Mouse (Mus musculus) frontal cortex, postnatal 14 days (tissue): ENCODE measurements around the gene Ice1.

Experiments used
- DNase-seq, 2 experiments: peaks; one replicate each; pipeline ENCODE4 v3.0.0; 2022; ENCODE audit warnings: low spot score in 2 of 2

Gene Ice1

DNA sequence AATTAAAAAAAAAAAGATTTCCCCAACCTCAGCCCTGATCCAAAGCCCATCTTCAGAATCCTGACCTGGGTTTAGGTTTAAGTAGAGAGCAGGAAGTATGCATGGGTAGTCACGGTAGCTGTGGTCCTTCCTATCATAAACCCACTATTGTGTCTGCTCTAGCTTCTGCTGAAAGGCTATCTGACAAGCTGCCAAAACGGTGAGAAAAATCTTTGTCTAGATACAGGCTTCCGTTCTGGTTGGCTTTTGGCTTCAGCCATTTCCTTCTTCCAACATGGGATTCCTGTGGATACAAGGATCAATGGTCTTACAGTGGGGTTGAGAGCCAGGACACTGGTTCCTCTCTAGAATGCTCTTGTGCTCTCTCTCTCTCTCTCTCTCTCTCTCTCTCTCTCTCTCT is 2.2 kb upstream of the Ice1 start:
- no peak for DNase-seq

DNA sequence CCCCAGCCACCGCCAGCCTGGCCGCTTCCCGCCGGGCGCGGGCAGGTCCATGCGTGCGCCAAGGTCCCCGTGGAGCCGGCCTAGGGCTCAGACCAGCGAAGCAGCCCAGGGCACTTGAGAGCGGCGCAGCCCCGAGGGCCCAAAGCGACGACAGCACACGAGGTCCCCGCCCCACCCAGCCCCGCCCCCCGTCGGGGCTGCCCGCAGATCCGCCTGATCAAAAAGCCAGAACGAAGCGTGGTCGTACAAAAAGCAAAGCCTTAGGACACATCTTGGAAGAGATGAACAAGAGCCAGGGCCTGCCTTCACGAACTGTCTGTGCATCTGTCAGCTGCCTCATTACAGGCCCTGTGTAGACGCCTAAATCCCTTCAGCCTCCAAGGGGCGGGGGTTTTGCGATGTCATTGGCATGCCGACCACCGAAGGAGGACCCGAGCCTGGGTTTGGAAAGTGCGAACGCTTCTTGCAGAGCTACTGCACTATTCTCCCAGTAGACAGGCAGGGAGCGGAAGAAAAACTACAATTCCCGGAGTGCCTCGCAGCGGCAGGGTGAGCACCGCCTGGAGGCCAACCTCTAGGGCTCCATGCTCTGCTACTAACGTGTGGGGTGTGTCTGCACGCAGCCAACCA is 343 bp upstream of the Ice1 start:
- peak; percentile 95 to 97 for DNase-seq

DNA sequence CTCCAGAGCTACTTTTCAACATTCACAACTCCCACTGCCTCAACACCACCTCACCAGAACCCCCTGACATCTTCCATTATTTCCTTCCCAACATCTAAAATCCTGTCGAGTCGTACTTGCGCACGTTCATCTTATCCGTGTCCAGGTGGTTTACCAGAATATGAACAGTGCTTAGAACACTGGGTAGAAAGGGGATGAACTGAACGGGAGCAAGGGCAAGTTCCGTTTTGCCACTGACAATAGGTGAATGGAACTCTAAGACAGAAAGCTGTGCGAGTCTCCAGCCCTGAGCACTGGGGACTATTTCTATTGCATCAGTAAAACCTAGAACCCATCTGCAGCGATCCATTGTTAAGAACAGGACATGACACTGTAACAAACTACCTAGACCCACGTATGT is 728 bp downstream of the Ice1 start:
- DNase-seq: no peak

DNA sequence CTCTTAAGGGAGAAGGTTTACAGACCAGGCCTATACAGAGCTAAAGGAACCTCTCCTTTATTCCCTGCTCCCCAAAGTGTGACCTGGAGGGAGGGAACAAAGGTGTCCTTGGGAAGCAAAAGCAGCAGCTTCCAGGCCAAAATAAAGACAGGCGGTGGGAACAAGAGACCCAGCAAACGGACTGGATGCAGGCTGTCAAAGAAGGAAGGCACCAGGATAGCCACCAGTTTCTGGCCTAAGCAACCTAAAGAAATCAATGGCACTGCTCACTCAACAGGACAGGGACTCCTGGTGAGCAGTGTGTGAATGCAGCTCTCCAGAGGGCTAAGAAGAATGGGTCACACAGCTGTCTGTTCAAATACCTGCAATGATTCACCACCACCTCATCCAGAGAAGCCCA is 1.8 kb downstream of the Ice1 start:
- no peak for DNase-seq

DNA sequence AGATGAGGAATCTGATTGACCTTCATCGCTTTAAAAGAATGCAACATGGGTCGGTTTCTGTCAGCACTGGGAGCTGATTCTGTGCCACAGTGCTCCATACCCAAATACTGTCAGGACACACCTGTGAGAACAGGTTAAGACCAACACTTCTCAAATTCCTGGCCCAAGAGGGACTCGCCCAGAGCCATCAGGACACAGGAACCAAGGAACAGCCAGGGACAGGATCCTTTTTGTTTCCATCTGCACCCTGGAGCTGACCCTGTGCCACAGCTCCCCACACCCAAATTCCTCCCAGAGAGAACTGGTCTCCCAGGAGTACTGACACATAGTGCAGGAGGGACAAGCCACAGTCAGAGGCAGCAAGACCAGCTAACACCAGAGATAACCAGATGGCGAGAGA is 11.0 kb downstream of the Ice1 start:
- no peak for DNase-seq

DNA sequence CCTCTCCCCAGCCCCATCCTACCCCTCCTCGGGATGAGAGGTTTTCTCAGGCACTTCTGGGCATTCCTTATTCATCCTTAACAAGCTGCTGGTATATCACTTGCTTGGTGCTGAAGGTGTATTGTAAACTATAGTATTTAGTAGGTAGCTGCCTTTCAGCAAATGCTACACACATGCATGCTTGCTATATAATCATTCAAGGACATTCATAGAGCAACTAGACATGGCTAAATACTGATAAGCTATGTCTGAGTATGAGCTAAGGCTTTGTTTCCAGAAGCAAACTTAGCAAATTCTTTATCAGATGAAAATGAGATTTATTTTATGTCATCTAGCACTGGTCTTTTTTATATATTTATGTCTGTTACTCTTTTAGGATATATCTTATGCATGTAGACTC is 11.8 kb downstream of the Ice1 start:
- no peak for DNase-seq

DNA sequence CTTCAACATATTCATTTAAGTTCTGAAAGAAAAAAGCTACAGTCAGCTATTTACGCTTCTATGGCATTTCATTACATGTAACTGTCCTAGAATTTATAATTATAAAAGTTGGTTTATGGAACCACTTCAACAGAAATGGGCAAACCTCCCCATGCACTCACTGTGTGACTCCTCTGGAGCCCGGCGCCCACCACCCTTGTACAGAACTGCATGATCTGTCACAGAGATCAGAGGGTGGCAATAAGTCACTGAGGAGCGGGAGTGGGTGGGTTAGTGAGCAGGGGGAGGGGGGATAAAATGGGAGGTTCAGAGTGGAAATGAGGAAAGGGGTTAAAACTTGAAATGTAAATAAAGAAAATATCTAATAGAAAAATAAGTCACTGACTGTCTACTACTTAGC is 13.0 kb downstream of the Ice1 start:
- DNase-seq: no peak

DNA sequence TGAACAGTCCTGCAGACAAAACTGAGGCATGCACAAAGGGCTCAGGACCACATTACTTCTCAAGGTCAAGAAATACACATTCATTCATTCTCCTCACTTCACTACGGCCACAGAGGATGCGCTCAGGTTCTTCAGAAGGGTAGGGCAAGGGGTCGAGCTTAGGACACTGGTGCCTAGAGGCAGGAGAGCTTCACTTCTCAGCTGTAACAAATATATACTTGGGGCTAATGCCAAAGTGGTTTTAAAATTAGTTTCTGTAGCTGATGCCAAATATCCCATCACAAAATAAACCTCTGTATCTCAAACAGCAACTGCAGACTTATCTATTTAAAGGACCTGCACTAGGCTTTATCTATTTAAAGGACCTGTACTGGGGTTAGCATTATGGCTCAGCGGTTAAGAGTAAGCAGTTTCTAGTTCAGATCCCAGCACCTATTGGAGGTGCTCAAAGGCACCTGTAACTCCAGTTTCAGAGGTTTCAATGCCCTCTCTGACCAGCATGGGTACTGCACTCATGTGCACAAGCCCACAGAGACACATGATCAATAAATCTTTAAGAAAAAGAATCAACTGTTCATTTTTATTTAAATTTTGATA is 14.9 kb downstream of the Ice1 start:
- no peak for DNase-seq

DNA sequence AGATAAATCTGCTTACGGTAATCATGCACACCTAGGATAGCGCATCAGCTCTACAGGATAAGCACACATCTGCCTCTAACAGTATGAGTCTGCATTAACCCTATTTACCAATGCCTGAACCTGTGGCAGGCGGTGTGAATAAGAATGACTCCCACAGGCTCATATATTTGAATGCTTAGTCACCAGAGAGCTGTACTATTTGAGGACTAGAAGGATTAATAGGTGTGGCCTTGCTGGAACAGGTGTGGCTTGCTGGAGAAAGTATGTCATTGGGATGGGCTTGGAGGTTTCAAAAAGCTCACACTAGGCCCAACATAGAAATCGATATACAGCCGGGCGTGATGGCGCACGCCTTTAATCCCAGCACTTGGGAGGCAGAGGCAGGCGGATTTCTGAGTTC is 15.9 kb downstream of the Ice1 start:
- DNase-seq: no peak

DNA sequence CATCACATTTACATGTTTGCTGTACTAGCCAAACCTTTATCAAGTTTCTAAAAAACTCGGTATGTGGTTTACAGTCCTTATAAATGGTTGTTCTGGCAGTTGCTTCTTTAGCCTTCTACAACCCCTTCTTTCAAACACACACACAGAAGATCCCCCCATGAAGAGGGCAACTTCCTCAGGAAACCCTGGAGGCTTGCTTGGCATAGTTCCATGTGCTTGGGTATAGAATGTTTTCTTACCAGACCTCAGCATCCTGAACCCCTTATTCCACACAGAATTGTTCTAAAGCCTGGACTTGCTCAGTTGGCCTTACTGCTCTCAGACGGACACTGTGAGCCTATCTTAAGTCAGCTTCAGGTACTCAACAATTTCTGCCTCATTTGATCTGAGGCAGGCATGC is 24.6 kb downstream of the Ice1 start:
- DNase-seq: no peak

DNA sequence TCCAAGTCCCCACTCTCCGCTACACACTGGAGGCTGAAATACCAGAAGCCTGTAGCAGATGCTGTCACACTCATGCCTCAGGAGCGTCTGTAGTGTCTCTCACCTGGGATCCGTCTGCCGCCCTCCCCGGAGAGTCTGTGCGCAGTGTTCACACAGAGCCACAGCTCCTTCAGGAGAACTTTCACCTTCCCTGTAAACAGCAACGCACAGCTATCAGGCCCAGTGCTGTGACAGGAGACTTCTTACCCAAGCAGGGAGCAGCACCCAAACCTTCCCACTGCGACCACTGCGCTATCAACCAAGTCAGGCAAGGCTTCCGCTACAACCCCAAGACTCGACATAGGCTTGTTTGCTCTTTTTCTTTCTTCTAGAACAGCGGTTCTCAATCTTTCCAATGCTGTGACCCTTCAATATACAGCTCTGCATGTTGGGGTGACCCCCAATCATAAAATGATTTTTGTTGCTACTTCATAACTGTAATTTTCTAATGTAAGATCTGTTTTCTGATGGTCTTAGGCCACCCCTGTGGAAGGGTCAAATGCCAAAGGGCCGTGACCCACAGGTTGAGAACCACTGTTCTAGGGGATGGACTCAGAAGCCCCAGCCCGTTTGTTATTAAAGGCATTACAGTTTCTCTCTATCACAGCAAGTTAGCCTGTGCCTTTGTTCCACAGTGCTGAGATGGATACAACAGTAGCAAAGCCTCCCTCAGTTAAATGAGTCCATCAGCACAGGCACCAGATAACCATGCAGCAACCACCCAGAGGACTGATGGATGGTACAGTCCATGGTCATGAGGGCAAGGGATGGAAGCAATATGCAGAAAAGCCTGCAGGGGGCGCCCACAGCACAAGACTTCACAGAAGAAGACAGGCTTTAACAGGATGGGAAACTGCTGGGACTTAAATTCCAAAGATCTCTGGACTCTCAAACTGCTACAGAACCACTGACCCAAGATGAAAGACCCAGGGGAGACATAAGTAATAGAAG is 26.7 kb downstream of the Ice1 start:
- peak; percentile 51 to 66 for DNase-seq

DNA sequence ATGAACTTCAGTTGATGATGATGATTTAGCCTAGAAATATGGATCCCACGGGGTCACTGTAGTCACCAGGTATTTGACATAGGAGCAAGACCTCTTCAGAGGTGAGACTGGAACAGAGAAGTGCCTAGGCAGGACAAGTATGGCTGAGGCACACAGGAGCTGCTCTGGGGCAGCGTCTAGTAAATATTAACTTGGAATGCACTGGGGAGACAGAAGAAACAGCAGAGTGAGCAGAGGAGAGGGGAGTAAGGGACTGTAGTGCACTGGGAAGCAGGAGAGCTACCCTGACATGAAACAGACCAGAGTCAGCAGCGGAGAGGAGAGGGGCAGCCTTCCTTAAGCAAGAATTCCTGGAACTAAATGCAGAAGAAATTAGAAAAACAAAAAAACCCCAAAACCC is 27.8 kb downstream of the Ice1 start:
- no peak for DNase-seq

DNA sequence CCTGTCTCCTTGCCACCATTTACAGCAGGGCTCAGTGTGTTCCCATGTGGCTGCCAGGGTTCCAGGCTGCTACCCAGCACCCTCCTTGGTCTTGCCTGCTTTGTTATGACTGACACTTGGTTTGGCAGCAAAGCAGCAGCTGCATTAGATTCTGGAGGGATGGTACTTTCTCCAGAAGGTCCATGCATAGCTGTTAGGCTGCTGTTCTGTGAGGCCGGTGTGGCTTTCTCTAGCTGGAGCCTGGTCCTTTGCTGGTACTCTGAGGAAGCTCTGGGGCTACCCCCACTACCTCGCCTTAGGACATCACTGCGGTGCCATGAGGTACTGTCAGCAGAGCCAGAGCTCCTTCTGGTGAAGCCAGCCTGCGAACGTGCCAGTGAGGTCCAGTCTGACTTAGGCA is 32.1 kb downstream of the Ice1 start:
- peak in 1 of 2 experiments; percentile 4 for DNase-seq

DNA sequence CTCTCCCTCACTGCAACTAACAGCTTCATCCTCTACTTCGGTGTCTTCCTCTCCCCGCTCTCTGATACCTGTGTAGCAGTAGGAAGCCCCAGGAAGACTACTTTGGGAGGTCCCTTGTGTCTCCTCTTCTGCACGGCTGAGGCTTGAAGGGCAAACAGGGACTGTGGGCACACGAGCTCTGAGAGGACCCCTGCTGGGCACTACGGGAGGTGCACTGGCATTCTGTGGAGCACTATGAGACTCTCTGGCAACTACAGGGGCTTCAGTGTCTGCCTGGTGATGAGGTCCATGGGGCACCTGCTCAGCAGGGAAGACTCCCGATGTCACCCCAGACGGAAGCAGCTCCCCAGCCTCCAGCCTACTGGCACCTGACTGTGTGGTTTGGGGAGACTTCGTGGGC is 32.7 kb downstream of the Ice1 start:
- DNase-seq: peak in 1 of 2 experiments; percentile 13

DNA sequence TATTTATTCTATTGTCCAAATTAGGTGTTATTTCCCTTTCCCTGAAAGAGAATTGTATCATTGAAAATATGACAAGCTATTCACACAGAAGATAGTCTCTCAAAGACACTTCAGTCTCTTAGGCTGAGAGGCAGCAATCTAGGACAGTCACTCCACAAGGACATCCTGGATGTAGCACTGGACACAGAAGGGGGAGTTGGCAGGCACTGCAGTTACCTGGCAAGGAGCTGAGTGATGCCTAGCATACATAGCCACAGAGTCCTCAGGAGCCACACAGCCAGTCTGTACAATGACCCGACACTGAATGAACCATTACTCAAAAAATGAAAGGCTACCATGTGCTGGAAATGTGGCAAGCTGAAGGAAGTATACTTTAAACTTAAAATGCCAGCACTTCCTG is 35.9 kb downstream of the Ice1 start:
- DNase-seq: no peak

DNA sequence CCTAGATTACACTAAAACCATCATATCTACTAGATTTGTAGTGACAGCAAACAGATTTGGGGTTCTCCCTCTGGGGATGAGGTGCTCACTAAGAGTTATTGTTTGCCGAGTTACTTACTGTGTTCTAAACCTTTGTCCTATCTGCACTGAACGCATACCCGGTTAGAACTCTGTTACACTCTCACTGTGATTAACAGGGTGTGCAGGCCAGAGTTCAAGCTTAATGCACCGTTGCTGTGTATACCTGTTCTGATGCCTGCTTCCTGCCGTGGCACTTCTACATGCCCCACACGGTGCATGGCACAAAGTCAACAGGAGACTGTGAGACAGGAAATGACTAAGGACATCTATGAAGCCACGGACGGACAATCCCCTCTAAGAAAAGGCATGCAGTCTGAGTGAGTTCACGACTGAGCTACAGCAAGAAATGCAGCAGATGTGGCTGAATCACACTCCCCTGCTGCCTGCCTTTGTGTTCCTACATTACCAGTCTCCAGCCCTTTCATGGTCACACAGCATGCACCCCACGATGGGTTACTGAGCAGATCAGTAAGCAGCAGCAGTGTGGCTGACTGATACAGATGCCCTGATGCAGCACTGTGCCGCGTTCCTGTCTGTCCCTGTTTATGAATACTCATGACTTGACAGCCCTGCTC is 37.3 kb downstream of the Ice1 start:
- no peak for DNase-seq

DNA sequence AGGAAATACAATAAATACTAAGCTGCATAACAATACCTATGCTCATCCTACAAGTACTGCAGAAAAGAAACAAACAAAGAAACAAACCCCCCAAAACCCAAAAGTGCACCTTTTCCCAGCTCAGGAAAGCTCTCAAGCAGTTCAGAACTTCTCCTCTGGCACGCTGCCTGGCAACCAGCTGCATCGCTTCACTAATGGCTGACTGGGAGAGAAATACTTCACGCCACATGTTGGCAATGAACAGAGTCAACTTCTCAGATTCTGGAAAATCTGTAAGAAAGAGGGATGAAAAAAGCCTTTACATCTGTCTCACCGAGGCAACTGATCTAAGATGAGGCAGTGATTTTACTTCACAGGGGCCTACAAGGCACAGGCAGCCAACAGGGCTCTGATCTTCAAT is 38.5 kb downstream of the Ice1 start:
- no peak for DNase-seq

DNA sequence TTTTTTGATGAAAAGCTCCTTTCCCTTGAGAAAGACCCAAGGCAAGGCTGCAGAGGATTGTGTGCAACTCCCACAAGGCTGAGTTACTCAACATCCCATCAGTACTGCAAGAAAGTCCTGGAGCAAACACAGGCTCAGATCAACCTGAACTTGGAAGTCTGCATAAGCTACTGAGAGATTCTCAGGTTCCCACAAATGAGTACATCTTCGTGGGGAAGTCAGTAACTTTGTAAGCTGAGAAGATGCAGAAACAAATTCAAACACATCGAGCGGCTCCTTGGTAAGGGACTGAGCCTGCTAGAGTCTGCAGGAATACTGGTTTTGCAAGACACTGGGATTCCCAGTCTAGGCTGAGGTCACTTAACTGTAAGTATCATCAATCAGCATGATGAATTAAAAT is 40.5 kb downstream of the Ice1 start:
- DNase-seq: no peak

DNA sequence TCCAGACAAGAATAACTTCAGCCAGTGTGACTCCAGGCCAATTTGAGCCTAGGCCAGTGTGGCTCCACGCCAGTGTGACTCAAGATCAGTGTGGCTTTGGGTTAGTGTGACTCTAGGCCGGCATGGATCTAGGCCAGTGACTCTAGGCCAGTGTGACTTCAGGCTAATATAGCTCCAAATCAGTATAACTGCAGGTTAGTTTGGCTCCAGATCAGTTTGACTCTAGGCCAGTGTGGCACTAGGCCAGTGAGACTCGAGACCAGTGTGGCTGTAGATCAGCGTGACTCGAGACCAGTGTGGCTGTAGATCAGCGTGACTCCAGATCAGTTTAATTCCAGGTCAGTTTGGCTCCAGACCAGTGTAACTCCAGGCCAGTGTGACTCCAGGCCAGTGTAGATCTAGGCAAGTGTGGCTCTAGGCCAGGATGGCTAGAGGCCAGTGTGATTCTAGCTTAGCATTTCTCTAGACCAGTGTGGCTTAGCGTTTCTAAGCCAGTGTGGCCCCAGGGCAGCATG is 47.1 kb downstream of the Ice1 start:
- no peak for DNase-seq

DNA sequence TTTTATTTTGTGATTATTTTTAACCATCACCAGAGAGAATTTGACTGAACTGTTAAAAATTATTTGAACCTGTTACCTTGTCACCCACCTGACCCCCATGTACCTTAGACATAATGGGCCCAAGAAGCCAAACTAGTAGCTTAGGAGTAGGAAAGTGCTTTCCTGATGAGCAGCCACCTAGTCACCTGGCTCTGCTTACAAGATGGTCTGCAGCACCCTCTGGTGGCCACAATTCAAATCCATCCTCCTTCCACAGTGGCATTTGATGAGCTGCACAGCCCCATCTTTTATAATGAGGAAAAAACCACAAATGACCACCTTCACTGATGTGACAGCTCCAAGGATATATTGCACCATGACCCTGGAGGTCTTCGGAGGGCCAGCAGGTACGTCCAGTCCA is 50.5 kb downstream of the Ice1 start:
- DNase-seq: peak; percentile 44 to 65

DNA sequence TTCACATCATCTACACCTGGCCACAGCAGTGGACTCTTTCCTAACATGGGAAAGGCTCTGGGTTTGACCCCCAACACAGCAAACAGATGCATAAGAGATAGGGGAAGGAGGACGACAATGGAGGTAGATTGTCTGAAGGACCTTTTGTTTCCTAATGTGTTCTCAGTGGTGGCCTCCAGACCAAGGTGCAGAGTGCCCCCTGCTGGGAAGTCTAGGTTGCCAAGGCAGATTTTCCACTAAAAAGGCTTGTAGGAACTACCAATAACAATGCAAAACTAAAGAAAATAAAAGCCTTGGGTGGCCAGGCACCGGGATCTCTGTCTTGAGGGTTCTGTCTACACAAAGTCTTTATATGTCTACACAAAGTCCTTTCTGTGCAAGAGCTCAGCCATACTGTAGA is 54.9 kb downstream of the Ice1 start:
- peak in 1 of 2 experiments; percentile 50 for DNase-seq

DNA sequence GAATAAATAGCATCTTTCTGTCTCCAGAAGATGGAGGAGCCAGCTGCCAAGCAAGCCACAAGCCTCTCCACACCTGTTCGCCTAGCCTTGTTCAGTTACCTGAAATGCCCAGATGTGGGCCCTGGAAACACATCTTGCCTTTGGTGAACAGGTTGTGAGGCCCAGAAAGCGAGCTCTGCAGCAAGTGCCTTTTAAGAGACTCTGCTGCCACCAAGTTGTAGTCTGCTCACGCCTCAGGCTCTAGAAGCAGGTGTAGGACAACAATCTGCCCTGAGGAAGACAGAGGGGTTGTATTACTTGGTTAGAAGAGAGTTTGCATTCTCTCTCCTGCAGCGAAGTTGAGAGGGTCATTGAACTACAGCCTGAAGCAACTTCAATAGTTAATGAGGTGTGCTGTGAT is 55.9 kb downstream of the Ice1 start:
- DNase-seq: no peak
